Mouse (Mus musculus): ENCODE results near the gene Slc1a4.

The Slc1a4 gene

DNA sequence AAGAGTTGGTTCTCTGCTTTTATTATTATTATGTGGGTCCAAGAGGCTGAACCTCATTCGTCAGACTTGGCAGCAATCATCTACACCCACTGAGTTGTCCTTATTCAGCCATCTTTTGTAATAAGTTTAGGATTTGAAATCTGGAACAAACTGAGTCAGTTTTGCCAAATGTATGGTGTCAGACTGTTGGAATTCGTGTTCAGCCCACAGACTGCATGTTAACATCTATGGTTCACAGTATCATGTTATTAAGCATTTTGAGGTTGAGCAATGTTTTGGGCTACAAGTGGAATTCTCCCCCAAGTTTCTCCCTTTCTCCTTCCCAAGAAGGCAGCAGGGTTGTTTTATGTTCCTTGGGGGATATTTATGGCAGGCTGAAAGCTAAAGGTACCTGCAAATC lies 79.4 kb downstream of the Slc1a4 start:
- peak; percentile 87 for DNase-seq (ENCODE audit: low read depth, low spot score)

All from 3T3-L1 (cell line).